Mouse (Mus musculus) embryonic facial prominence, embryonic 11.5 days (tissue): Measurements from ENCODE around the gene Pla2g12a. TPM values are rescaled to one million over a fixed set of nuclear protein-coding genes. Genes with fewer than 3 reads are reported as not detected.
A peak's percentile ranks its signal among the peaks of the same experiment; 100 is the strongest.

Experiments
- ATAC-seq: fragments of 200-750 bp; cut with Nextera tagmentation; replicated peaks from 2 replicates; pipeline ENCODE4 v1.8.0; 2017; ENCODE audit warnings: low read depth; ENCODE audit not compliant: insufficient number of reproducible peaks, low FRiP score, low TSS enrichment
- DNase-seq: peaks from one replicate; pipeline ENCODE4 v3.0.0-alpha.2; 2015; ENCODE audit warnings: low spot score
- H3K27ac ChIP-seq: fragments of 300-500 bp; sonication (generic); replicated peaks from 2 replicates; pipeline ENCODE4 v1.5.1; 2014; ENCODE audit warnings: mild to moderate bottlenecking, low read depth, low read length, control low read depth
- H3K27me3 ChIP-seq: fragments of 300-500 bp; sonication (generic); 2 replicates; pipeline ENCODE4 v1.6.1; 2014; ENCODE audit warnings: mild to moderate bottlenecking, low read length, moderate library complexity, mixed read lengths; ENCODE audit not compliant: control insufficient read depth, insufficient read depth
- H3K36me3 ChIP-seq: fragments of 300-500 bp; sonication (generic); replicated peaks from 2 replicates; pipeline ENCODE4 v1.6.1; 2014; ENCODE audit warnings: low read depth, mild to moderate bottlenecking, low read length, moderate library complexity, mixed read lengths; ENCODE audit not compliant: control insufficient read depth, insufficient read depth
- H3K4me1 ChIP-seq: fragments of 300-500 bp; sonication (generic); 2 replicates; pipeline ENCODE4 v1.6.1; 2014; ENCODE audit warnings: low read length, mixed read lengths; ENCODE audit not compliant: control insufficient read depth, insufficient read depth
- H3K4me2 ChIP-seq: fragments of 300-500 bp; sonication (generic); 2 replicates; pipeline ENCODE4 v1.6.1; 2014; ENCODE audit warnings: low read depth, mild to moderate bottlenecking, control low read depth, low read length, moderate library complexity
- H3K4me3 ChIP-seq: fragments of 300-500 bp; sonication (generic); 2 replicates; pipeline ENCODE4 v1.5.1; 2014; ENCODE audit warnings: low read depth, low read length, control low read depth
- H3K9ac ChIP-seq: fragments of 300-500 bp; sonication (generic); replicated peaks from 2 replicates; pipeline ENCODE4 v1.6.1; 2014; ENCODE audit warnings: mild to moderate bottlenecking, control low read depth, low read length
- H3K9me3 ChIP-seq: fragments of 300-500 bp; sonication (generic); replicated peaks from 2 replicates; pipeline ENCODE4 v1.6.1; 2016; ENCODE audit warnings: mild to moderate bottlenecking, low read length, inconsistent platforms, mixed read lengths; ENCODE audit not compliant: control insufficient read depth
- WGBS: fragments of 180-500 bp; shearing (Covaris S2); extraction: QIAGEN DNeasy Blood & Tissue Kit; methylation state at CpG from one replicate; pipeline ENCODE4 v1.1.7; 2014; 5-methylcytosine and 5-hydroxymethylcytosine counted together
- polyA plus RNA-seq: library from polyadenylated mRNA; unstranded; fragments of >200 nt; fragmentation: Nextera tagmentation; extraction: Ambion mirVana; gene quantifications from 2 replicates; pipeline ENCODE4 v1.2.1, GENCODE M21; 2014

Pla2g12a gene
- polyA plus RNA-seq, 1 experiment from 2014 or later: 30.1 TPM

GRCm38 (mm10) chr3:129885577-129885976 lies 7.2 kb downstream of the Pla2g12a start:
- H3K4me2 ChIP-seq: no peak overlapping the region
- no peaks in the 10 kb centered on the region for H3K4me1 ChIP-seq
- H3K9ac ChIP-seq: no peak overlapping the region
- WGBS: 91% methylated on average over 9 of the region's 9 CpGs
- H3K27me3 ChIP-seq: no peaks in the 10 kb centered on the region
- H3K27ac ChIP-seq: no peak overlapping the region
- DNase-seq (no peak), ATAC-seq (no peak)
- no peaks in the 10 kb centered on the region for H3K36me3 ChIP-seq
- no peaks in the 10 kb centered on the region for H3K9me3 ChIP-seq
- no peak overlapping the region for H3K4me3 ChIP-seq

DNA sequence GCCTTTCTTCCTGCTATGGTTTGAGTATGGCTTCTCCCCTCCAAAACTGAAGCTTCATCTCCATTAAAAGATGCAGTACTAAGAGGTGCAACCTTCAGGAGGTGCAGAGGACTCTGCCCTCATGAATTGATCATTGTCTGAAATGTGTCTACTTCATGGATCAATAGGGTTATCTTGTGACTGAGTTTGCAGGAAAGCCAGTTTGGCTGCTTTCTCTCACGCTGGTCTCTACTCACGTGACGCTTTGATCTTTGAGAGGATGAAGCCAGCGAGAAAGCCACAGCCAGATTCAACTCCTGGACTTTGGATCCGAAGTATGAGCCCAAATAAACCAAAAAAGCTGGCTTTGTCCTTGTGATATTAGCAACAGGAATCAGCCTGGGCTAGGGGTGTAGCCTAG lies 8.0 kb downstream of the Pla2g12a start:
- Histone ChIP-seq H3K27ac (no peak overlapping the region), H3K4me3 (no peak overlapping the region), H3K9me3 (no peaks in the 10 kb centered on the region), H3K9ac (no peak overlapping the region), H3K27me3 (no peaks in the 10 kb centered on the region), H3K4me1 (no peaks in the 10 kb centered on the region), H3K36me3 (no peaks in the 10 kb centered on the region), H3K4me2 (no peak overlapping the region)
- no peak for DNase-seq
- no peak for ATAC-seq
- WGBS: 67% methylated on average over 5 of the region's 5 CpGs

- WGBS: 84% methylated on average over 13 of the region's 13 CpGs
- H3K36me3 ChIP-seq: no peaks in the 10 kb centered on the region
- no peaks in the 10 kb centered on the region for H3K27me3 ChIP-seq
- H3K9me3 ChIP-seq: no peaks in the 10 kb centered on the region
- H3K9ac ChIP-seq: no peak overlapping the region
- H3K4me3 ChIP-seq: no peak overlapping the region
- no peaks in the 10 kb centered on the region for H3K4me1 ChIP-seq
- no peak for ATAC-seq
- no peak overlapping the region for H3K27ac ChIP-seq
- no peak overlapping the region for H3K4me2 ChIP-seq
- DNase-seq: no peak
Measured at GRCm38 (mm10) chr3:129887779-129888517, 9.5 kb downstream of the Pla2g12a start.

GRCm38 (mm10) chr3:129892003-129892402 lies 13.6 kb downstream of the Pla2g12a start:
- Histone ChIP-seq H3K36me3 (no peaks in the 10 kb centered on the region), H3K27ac (no peak overlapping the region), H3K27me3 (no peaks in the 10 kb centered on the region), H3K9me3 (no peaks in the 10 kb centered on the region), H3K4me3 (no peak overlapping the region), H3K9ac (no peak overlapping the region), H3K4me2 (no peak overlapping the region), H3K4me1 (no peaks in the 10 kb centered on the region)
- no peak for ATAC-seq
- DNase-seq: no peak
- 80% methylated on average over 5 of the region's 5 CpGs for WGBS

GRCm38 (mm10) chr3:129893143-129893542 lies 14.7 kb downstream of the Pla2g12a start:
- no peaks in the 10 kb centered on the region for H3K36me3 ChIP-seq
- no peak overlapping the region for H3K27ac ChIP-seq

GRCm38 (mm10) chr3:129896591-129896990 lies 18.2 kb downstream of the Pla2g12a start:
- no peaks in the 10 kb centered on the region for H3K9me3 ChIP-seq

More at GRCm38 (mm10) chr3:129893143-129893542, 14.7 kb downstream of the Pla2g12a start:
- Histone ChIP-seq H3K9me3 (no peaks in the 10 kb centered on the region), H3K4me1 (no peaks in the 10 kb centered on the region), H3K9ac (no peak overlapping the region), H3K4me3 (no peak overlapping the region), H3K27me3 (no peaks in the 10 kb centered on the region), H3K4me2 (no peak overlapping the region)
- WGBS: 94% methylated on average over 3 of the region's 3 CpGs
- DNase-seq: no peak
- ATAC-seq: no peak

DNA sequence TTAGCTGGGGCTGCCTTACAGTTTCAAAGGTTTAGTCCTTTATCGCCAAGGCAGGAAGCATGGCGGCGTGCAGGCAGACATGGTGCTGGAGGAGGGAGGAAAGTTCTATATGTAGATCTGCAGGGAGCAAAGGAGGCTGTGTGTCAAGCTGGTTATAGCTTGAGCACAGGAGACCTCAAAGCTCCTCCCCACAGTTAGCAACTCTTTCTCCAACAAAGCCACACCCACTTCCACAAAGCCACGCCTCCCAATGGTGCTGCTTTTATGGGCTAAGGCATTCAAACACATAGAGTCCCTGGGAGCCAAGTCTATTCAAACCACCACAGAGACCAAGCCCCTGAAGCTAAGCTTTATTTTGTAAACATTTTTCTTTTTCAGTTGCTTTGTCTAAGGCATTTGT lies 20.5 kb downstream of the Pla2g12a start:
- no peak overlapping the region for H3K27ac ChIP-seq
- DNase-seq (no peak), ATAC-seq (no peak)
- no peak overlapping the region for H3K4me3 ChIP-seq
- no peaks in the 10 kb centered on the region for H3K9me3 ChIP-seq
- H3K9ac ChIP-seq: no peak overlapping the region
- no peak overlapping the region for H3K4me2 ChIP-seq
- no peaks in the 10 kb centered on the region for H3K36me3 ChIP-seq
- H3K27me3 ChIP-seq: no peaks in the 10 kb centered on the region
- no peaks in the 10 kb centered on the region for H3K4me1 ChIP-seq
- WGBS: 72% methylated on average over 4 of the region's 4 CpGs

More at GRCm38 (mm10) chr3:129896591-129896990, 18.2 kb downstream of the Pla2g12a start:
- WGBS: 74% methylated on average over 6 of the region's 6 CpGs
- Histone ChIP-seq H3K36me3 (no peaks in the 10 kb centered on the region), H3K9ac (no peak overlapping the region), H3K4me3 (no peak overlapping the region), H3K27ac (no peak overlapping the region), H3K4me2 (no peak overlapping the region), H3K27me3 (no peaks in the 10 kb centered on the region), H3K4me1 (no peaks in the 10 kb centered on the region)
- ATAC-seq (no peak), DNase-seq (no peak)

GRCm38 (mm10) chr3:129901271-129901809 lies 22.9 kb downstream of the Pla2g12a start, which contains the start of gene Casp6:
Casp6 (plus strand) TSS chr3:129901425.
- H3K4me2 ChIP-seq: peak within 1 kb of the TSS; percentile 58

More at GRCm38 (mm10) chr3:129901271-129901809, 22.9 kb downstream of the Pla2g12a start, which contains the start of gene Casp6:
- Histone ChIP-seq H3K9me3 (no peaks in the 10 kb centered on the region), H3K27me3 (no peaks in the 10 kb centered on the region), H3K27ac (0 out of 2 replicates have a peak within 1 kb of the TSS, but pooled peaks have one; percentile 5), H3K9ac (peak within 1 kb of the TSS; percentile 78), H3K4me1 (no peaks in the 10 kb centered on the region), H3K36me3 (no peaks in the 10 kb centered on the region), H3K4me3 (peak within 1 kb of the TSS; percentile 70)
- under 1% methylated on average over 34 of the region's 34 CpGs for WGBS
- ATAC-seq: peak; percentile 92
- peak; percentile 88 for DNase-seq
